Mouse (Mus musculus) liver, adult 2 months (tissue): Measurements from ENCODE around the gene Olfr968. TPM values are rescaled to one million over a fixed set of nuclear protein-coding genes. Genes with fewer than 3 reads are reported as not detected.

Experiments
- DNase-seq: peaks from one replicate; pipeline ENCODE4 v3.0.0-alpha.2; 2011; ENCODE audit warnings: low read depth, low spot score; ENCODE audit errors: extremely low read depth
- H3K27ac ChIP-seq: fragments of 200-500 bp; replicated peaks from 2 replicates; pipeline ENCODE4 v1.5.1; 2012; ENCODE audit warnings: low read depth, mild to moderate bottlenecking, control low read depth, inconsistent platforms, low read length; ENCODE audit not compliant: insufficient read depth
- H3K27me3 ChIP-seq: fragments of 200-500 bp; 2 replicates; pipeline ENCODE4 v1.6.1; 2012; ENCODE audit warnings: mild to moderate bottlenecking, moderate library complexity, low read length, inconsistent platforms; ENCODE audit not compliant: control insufficient read depth, insufficient read depth
- H3K36me3 ChIP-seq: fragments of 200-500 bp; 2 replicates; pipeline ENCODE4 v1.6.1; 2012; ENCODE audit warnings: low read length, inconsistent platforms; ENCODE audit not compliant: control insufficient read depth, insufficient read depth
- H3K4me1 ChIP-seq: fragments of 200-500 bp; 2 replicates; pipeline ENCODE4 v1.6.1; 2011; ENCODE audit warnings: low read length; ENCODE audit not compliant: control insufficient read depth, insufficient read depth
- H3K4me3 ChIP-seq: fragments of 200-500 bp; 2 replicates; pipeline ENCODE4 v1.5.1; 2011; ENCODE audit warnings: low read depth, mild to moderate bottlenecking, control low read depth, low read length, moderate library complexity; ENCODE audit not compliant: insufficient read depth
- H3K79me2 ChIP-seq: fragments of 200-500 bp; 2 replicates; pipeline ENCODE4 v1.6.1; 2012; ENCODE audit warnings: inconsistent platforms, mild to moderate bottlenecking, low read length, moderate library complexity; ENCODE audit not compliant: control insufficient read depth, insufficient read depth
- H3K9ac ChIP-seq: fragments of 200-500 bp; 2 replicates; pipeline ENCODE4 v1.6.1; 2012; ENCODE audit warnings: low read depth, mild to moderate bottlenecking, control low read depth, inconsistent platforms, low read length
- CTCF ChIP-seq: fragments of 200-500 bp; IDR thresholded peaks from 2 replicates; pipeline ENCODE4 v1.5.1; 2011; ENCODE audit warnings: low read depth, low read length, control low read depth
- POLR2A ChIP-seq: fragments of 200-500 bp; IDR thresholded peaks from 2 replicates; pipeline ENCODE4 v1.6.1; 2011; ENCODE audit warnings: low read length, control low read depth; ENCODE audit not compliant: insufficient read depth; ENCODE audit errors: extremely low read depth
- WGBS: fragments of 180-500 bp; shearing (Covaris S2); methylation state at CpG from one replicate; pipeline ENCODE4 v1.1.7; 2018; 5-methylcytosine and 5-hydroxymethylcytosine counted together
- polyA plus RNA-seq: library from polyadenylated mRNA; depleted of rRNA; stranded (reverse); fragments of >200 nt; gene quantifications from 2 replicates; pipeline ENCODE4 v1.2.3, GENCODE M21; 2012; rRNA removed
- total RNA-seq: library from RNA; depleted of rRNA; stranded (reverse); fragments of >200 nt; gene quantifications from 2 replicates; pipeline ENCODE4 v1.2.3, GENCODE M21; 2014; rRNA removed

Olfr968 gene
- total RNA-seq (not detected in 2 replicates), polyA plus RNA-seq (not detected in 2 replicates)

DNA sequence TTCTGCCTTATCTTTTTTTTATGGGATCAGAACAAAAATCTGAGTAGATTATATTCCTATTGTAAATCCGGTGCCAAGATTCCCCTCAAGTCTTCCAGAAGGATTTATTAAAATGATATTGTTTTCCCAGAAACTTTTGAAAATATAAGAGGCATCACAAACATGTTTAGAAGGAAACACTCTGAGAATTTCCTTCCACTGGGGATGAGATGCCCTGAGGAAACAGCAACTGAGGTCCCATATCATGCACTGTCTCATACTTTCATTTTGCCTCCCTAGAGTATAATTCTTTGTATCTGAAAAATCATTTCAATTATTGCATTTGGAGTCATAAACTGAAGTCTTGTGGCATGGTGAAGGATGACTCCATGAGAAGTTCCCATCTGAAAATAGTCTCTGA, at the start of gene Olfr968:
TSS of gene Olfr968 (minus strand) at position 101 of the 400 bp plus-strand sequence.
- H3K9ac ChIP-seq: no peak within 1 kb of the TSS
- no peaks in the 10 kb centered on the region for H3K27me3 ChIP-seq
- no peak within 1 kb of the TSS for H3K4me3 ChIP-seq
- no peaks in the 10 kb centered on the region for H3K79me2 ChIP-seq
- H3K4me1 ChIP-seq: no peaks in the 10 kb centered on the region
- TF ChIP-seq POLR2A: no peak
- no peak for TF ChIP-seq CTCF
- no peak within 1 kb of the TSS for H3K27ac ChIP-seq
- 75% methylated on average over 1 of the region's 1 CpGs for WGBS
- no peaks in the 10 kb centered on the region for H3K36me3 ChIP-seq
- DNase-seq: no peak

- Histone ChIP-seq H3K36me3 (no peaks in the 10 kb centered on the region), H3K4me1 (no peaks in the 10 kb centered on the region), H3K27ac (no peak within 1 kb of the TSS), H3K27me3 (no peaks in the 10 kb centered on the region), H3K9ac (no peak within 1 kb of the TSS), H3K4me3 (no peak within 1 kb of the TSS), H3K79me2 (no peaks in the 10 kb centered on the region)
- TF ChIP-seq POLR2A (no peak), CTCF (no peak)
- no peak for DNase-seq
- WGBS: 68% methylated on average over 4 of the region's 4 CpGs
Measured at GRCm38 (mm10) chr9:39808560-39808959, 25.5 kb upstream of the Olfr968 start, which contains the start of gene Olfr970. TSS of gene Olfr970 (plus strand) at chr9:39808860.

DNA sequence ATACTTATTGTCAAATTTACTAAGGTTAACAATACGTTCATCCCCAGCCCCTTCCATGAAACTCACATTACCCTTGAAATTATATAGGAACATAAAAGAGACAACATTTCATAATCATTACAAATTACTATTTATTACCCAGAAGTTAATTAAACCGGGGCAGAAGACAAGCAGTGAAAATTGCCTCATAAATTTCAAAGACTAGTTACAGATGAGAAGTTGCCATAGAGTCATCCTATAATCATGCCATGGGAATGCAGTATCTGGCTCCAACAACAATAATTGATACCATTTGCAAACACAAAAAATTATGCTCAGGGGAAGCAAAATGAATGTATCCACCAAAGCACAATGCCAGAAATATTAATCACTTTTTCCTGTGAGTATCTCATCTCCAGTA, 7.5 kb upstream of the Olfr968 start, which contains the start of gene Olfr969:
TSS of gene Olfr969 (plus strand) at position 388 of the 400 bp plus-strand sequence.
- Histone ChIP-seq H3K4me1 (no peaks in the 10 kb centered on the region), H3K36me3 (no peaks in the 10 kb centered on the region), H3K4me3 (no peak within 1 kb of the TSS), H3K27ac (no peak within 1 kb of the TSS), H3K27me3 (no peaks in the 10 kb centered on the region), H3K9ac (no peak within 1 kb of the TSS), H3K79me2 (no peaks in the 10 kb centered on the region)
- TF ChIP-seq CTCF: no peak
- no peak for TF ChIP-seq POLR2A
- WGBS: 59% methylated on average over 2 of the region's 2 CpGs
- no peak for DNase-seq

GRCm38 (mm10) chr9:39746428-39746827, 36.6 kb downstream of the Olfr968 start:
- TF ChIP-seq POLR2A (no peak), CTCF (no peak)
- no peaks in the 10 kb centered on the region for H3K4me1 ChIP-seq
- 81% methylated on average over 1 of the region's 1 CpGs for WGBS
- H3K4me3 ChIP-seq: no peak overlapping the region
- DNase-seq: no peak
- no peaks in the 10 kb centered on the region for H3K79me2 ChIP-seq
- H3K9ac ChIP-seq: no peak overlapping the region
- H3K36me3 ChIP-seq: no peaks in the 10 kb centered on the region
- no peaks in the 10 kb centered on the region for H3K27me3 ChIP-seq
- no peak overlapping the region for H3K27ac ChIP-seq

GRCm38 (mm10) chr9:39745949-39746348, 37.1 kb downstream of the Olfr968 start, which contains the start of gene Olfr967:
TSS of gene Olfr967 (plus strand) at chr9:39746249.
- no peaks in the 10 kb centered on the region for H3K36me3 ChIP-seq
- no peaks in the 10 kb centered on the region for H3K4me1 ChIP-seq
- no peak for TF ChIP-seq CTCF
- no peak for TF ChIP-seq POLR2A
- H3K27me3 ChIP-seq: no peaks in the 10 kb centered on the region
- H3K27ac ChIP-seq: no peak within 1 kb of the TSS
- H3K4me3 ChIP-seq: no peak within 1 kb of the TSS
- H3K79me2 ChIP-seq: no peaks in the 10 kb centered on the region
- no peak within 1 kb of the TSS for H3K9ac ChIP-seq
- no peak for DNase-seq

DNA sequence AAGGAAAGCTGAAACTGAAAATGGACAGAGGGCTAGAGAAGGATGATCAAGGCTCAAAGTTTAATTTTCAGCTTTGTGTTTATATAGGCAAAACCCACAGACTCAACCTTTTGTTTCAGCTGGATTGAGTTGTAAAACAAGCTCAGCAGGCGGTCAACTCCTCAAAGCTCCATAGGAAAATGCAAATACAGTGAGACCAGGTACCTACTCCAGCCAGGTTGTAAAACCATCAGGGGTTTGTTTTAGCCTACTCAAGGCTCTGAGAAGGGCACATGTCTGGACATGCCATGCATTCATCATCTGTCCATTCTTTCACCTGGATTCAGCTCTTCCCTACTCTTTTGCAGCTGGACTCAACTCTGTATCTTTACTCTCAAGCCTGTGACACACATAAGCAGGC, 42.3 kb downstream of the Olfr968 start:
- H3K27me3 ChIP-seq: no peaks in the 10 kb centered on the region
- H3K36me3 ChIP-seq: no peaks in the 10 kb centered on the region
- no peak overlapping the region for H3K9ac ChIP-seq
- H3K27ac ChIP-seq: no peak overlapping the region
- H3K4me3 ChIP-seq: no peak overlapping the region
- H3K4me1 ChIP-seq: no peaks in the 10 kb centered on the region
- WGBS: 97% methylated on average over 1 of the region's 1 CpGs
- H3K79me2 ChIP-seq: no peaks in the 10 kb centered on the region
- DNase-seq: no peak
- TF ChIP-seq CTCF: no peak
